Mouse (Mus musculus) midbrain, embryonic 13.5 days (tissue): Measurements from ENCODE around the gene Metap1. TPM values are rescaled to one million over a fixed set of nuclear protein-coding genes. Genes with fewer than 3 reads are reported as not detected.
"Not testable (repeated sequence)": the region's sequence is repeated elsewhere in the genome, so short reads cannot be mapped to it uniquely, and the experiment has no call there.

Source experiments
- ATAC-seq: fragments of 200-750 bp; cut with Nextera tagmentation; 2 replicates; pipeline ENCODE4 v1.8.0; 2017; ENCODE audit warnings: mild to moderate bottlenecking, moderate TSS enrichment, moderate library complexity
- H3K27ac ChIP-seq: fragments of 300-500 bp; sonication (generic); 2 replicates; pipeline ENCODE4 v1.5.1; 2015; ENCODE audit warnings: inconsistent platforms, mild to moderate bottlenecking, moderate library complexity
- H3K27me3 ChIP-seq: fragments of 300-500 bp; sonication (generic); 2 replicates; pipeline ENCODE4 v1.6.1; 2015; ENCODE audit warnings: mild to moderate bottlenecking, inconsistent platforms
- H3K36me3 ChIP-seq: fragments of 300-500 bp; sonication (generic); 2 replicates; pipeline ENCODE4 v1.6.1; 2015; ENCODE audit warnings: mild to moderate bottlenecking, inconsistent platforms
- H3K4me1 ChIP-seq: fragments of 300-500 bp; sonication (generic); replicated peaks from 2 replicates; pipeline ENCODE4 v1.6.1; 2015; ENCODE audit warnings: inconsistent platforms
- H3K4me2 ChIP-seq: fragments of 300-500 bp; sonication (generic); replicated peaks from 2 replicates; pipeline ENCODE4 v1.6.1; 2015; ENCODE audit warnings: moderate library complexity, mild to moderate bottlenecking, inconsistent platforms
- H3K4me3 ChIP-seq: fragments of 300-500 bp; sonication (generic); replicated peaks from 2 replicates; pipeline ENCODE4 v1.5.1; 2015; ENCODE audit warnings: mild to moderate bottlenecking, inconsistent platforms
- H3K9ac ChIP-seq: fragments of 300-500 bp; sonication (generic); replicated peaks from 2 replicates; pipeline ENCODE4 v1.6.1; 2015; ENCODE audit warnings: mild to moderate bottlenecking, inconsistent platforms
- H3K9me3 ChIP-seq: fragments of 300-500 bp; sonication (generic); 2 replicates; pipeline ENCODE4 v1.6.1; 2016; ENCODE audit warnings: mild to moderate bottlenecking, inconsistent platforms
- WGBS: fragments of 180-500 bp; shearing (Covaris S2); methylation state at CpG from one replicate; pipeline ENCODE4 v1.1.7; 2015; 5-methylcytosine and 5-hydroxymethylcytosine counted together
- polyA plus RNA-seq: library from polyadenylated mRNA; unstranded; fragments of >200 nt; fragmentation: Nextera tagmentation; extraction: Ambion mirVana; gene quantifications from 2 replicates; pipeline ENCODE4 v1.2.1, GENCODE M21; 2015

Metap1 gene
- polyA plus RNA-seq, 1 experiment from 2014 or later: 43.4 TPM

DNA sequence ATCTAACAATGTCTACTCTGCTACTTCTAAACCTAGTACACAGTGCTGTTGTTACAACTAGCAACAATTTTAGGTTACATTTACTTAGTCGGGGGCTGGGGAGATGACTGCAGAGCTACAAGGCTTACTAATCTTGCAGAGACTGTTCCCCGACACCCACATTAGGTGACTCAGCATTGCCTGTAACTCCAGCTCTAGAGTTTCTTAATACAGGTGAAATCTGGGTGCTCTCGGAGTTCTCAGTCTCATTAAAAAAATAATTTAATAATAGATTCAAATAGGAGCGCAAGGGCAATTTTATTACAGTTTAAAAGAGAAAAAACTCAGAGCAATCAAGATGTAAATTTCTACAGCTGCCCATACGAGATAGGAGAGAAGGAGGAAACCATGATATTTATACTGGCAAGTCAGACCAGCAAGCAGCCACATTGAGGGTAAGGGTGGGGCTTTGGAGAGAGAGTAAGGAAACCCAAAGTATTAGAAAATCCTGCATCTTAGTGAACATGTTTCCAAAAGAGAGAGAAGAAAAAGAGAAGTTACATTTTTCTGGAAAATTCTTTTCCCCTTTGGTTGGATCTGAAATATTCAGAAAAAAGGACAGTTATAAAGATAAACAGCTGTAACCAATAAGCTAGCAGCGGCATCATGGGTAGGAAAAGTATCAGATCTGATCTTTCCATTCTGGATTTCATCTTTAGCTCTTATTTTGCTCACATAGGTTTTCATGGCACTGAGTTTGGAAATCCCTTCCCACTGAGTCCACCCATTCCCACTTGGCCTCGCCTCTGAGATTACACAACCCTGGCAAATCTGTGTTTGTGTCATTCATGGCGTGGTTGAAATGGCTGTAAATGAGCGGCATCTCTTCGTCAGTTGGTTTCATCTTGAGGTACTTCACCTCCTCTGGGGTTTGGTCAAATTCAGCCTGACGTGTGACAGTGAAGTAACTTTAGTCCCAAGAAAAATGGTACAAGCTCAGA is 6.1 kb upstream of the Metap1 start:
- Histone ChIP-seq H3K27me3 (no peaks in the 10 kb centered on the region), H3K27ac (no peak overlapping the region), H3K4me3 (no peak overlapping the region), H3K4me2 (no peak overlapping the region), H3K9ac (no peak overlapping the region), H3K9me3 (no peaks in the 10 kb centered on the region), H3K36me3 (no peaks in the 10 kb centered on the region), H3K4me1 (peaks cover 12% of the 10 kb centered on the region)
- ATAC-seq: no peak
- WGBS: 87% methylated on average over 11 of the region's 11 CpGs

DNA sequence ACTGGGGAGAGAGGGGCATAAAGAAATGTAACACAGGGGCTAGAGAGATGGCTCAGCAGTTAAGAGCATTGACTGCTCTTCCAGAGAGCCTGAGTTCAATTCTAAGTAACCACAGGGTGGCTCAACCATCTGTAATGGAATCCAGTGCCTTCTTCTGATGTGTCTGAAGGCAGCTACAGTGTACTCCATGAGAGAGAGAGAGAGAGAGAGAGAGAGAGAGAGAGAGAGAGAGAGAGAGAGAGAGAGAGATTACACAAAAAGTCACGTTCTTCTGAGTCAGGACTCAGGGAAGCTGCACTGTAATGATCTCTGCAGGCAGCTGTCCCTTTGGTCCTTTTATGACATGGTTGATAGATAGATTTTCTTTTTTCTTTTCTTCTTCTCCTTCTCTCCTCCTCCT is 5.2 kb upstream of the Metap1 start:
- no peak for ATAC-seq

DNA sequence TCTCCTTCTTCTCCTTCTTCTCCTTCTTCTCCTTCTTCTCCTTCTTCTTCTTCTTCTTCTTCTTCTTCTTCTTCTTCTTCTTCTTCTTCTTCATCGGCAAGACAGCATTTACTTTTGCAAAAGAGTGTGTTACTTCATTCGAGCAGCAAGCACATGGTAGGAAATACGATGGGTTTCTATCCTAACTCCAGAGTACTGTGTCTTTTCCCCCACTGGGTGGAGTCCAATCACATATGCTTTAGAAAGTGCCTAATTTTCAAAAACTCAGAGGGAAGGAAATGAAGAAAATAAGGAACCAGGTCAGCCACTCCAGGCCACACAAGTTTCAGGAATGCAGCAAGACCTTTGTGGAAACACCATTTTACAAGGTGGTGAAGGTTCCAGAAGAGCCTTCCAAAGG is 4.4 kb upstream of the Metap1 start:
- no peaks in the 10 kb centered on the region for H3K36me3 ChIP-seq
- H3K9ac ChIP-seq: no peak overlapping the region
- no peak for ATAC-seq
- no peak overlapping the region for H3K4me3 ChIP-seq
- WGBS: 86% methylated on average over 3 of the region's 3 CpGs
- no peak overlapping the region for H3K27ac ChIP-seq
- H3K27me3 ChIP-seq: no peaks in the 10 kb centered on the region
- no peaks in the 10 kb centered on the region for H3K4me1 ChIP-seq
- H3K9me3 ChIP-seq: no peaks in the 10 kb centered on the region
- H3K4me2 ChIP-seq: no peak overlapping the region

More for the DNA sequence above, 5.2 kb upstream of the Metap1 start:
- Histone ChIP-seq H3K36me3 (no peaks in the 10 kb centered on the region), H3K4me1 (peaks cover 4% of the 10 kb centered on the region), H3K9ac (no peak overlapping the region), H3K27me3 (no peaks in the 10 kb centered on the region), H3K9me3 (no peaks in the 10 kb centered on the region), H3K27ac (no peak overlapping the region), H3K4me3 (no peak overlapping the region), H3K4me2 (no peak overlapping the region)
- 42% methylated on average over 1 of the region's 1 CpGs for WGBS

DNA sequence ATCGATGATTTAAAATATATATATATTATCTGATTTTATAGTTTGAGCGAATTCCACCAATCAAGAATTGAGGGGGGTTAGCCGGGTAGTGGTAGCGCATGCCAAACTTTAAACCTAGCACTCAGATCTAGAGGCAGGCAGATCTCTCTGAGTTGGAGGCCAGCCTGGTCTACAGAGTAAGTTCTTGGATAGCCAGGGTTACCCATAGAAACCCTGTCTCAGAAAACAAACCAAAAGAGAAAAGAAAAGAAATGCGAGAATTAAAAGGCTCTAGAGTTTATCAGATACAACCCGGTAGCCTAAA is 671 bp upstream of the Metap1 start:
- peaks cover 8% of the 10 kb centered on the region for H3K36me3 ChIP-seq
- H3K9ac ChIP-seq: peak overlapping the region; percentile 53
- H3K4me2 ChIP-seq: peak overlapping the region; percentile 61
- no peak overlapping the region for H3K27ac ChIP-seq
- WGBS: 32% methylated on average over 6 of the region's 6 CpGs
- H3K4me3 ChIP-seq: peak overlapping the region; percentile 88
- H3K27me3 ChIP-seq: no peaks in the 10 kb centered on the region
- H3K4me1 ChIP-seq: peaks cover 15% of the 10 kb centered on the region
- ATAC-seq: 0 out of 2 replicates have a peak, but pooled peaks have one; percentile 8
- no peaks in the 10 kb centered on the region for H3K9me3 ChIP-seq

DNA sequence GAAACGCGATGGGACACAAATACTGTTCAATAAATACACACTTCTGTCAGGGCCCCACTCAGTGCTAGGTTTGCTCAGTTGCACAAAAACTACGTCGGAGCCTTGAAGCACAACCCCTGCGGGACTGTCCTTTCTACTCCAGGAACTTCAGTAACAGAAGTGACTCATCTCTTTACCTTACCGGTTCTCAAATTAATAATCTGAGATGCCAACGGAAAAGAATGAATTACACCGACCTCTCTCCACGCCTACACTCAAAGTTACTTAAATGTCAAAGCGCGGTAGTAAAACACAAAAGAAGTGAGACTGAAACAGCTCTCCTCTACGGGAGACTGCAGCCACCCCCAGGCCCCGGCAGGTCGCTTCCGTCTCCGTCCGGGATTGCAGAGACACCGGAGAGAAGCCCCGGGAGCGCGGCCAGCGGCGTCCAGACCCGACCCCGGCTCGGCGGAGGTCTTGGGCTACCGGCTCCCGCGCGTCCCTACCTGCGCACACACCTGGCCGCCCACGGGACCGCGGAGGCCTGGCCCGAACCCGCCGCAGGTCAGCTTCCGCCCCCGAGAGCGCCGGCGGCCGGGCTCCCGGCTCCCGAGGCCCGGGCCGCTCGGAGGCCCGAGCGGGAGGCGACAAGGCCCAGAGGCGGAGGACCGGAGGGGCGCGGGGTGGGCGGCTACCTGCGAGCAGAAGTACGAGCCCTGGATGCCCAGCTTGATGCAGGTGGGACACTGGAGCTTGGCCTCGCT is 560 bp downstream of the Metap1 start:
- H3K4me1 ChIP-seq: peaks cover 15% of the 10 kb centered on the region
- WGBS: under 1% methylated on average over 58 of the region's 61 CpGs
- H3K36me3 ChIP-seq: peaks cover 14% of the 10 kb centered on the region
- ATAC-seq: no peak; the same call in 1 of the 2 replicates
- peak overlapping the region; percentile 88 for H3K4me3 ChIP-seq
- H3K27me3 ChIP-seq: no peaks in the 10 kb centered on the region
- peak overlapping the region; percentile 88 for H3K9ac ChIP-seq
- peak overlapping the region; percentile 83 for H3K27ac ChIP-seq
- H3K9me3 ChIP-seq: no peaks in the 10 kb centered on the region
- peak overlapping the region; percentile 61 for H3K4me2 ChIP-seq

DNA sequence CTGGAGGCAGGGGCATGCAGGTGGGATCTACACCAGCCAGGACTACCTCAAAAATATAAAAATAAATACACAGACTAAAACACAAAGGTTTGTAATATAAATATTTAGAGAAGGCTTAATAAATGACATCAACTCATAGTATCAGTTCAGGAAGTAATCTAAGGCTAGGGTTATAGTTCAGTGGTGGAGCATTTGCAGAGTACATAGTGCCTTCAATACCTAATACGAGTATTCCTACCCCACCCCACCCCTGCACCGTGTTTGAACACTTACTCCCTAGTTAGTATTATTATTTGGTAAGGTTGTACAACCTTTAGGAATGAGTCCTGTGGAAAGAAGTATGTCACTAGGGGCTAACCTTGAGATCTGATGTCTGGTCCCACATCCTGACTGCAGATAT is 6.1 kb downstream of the Metap1 start:
- H3K27ac ChIP-seq: no peak overlapping the region
- H3K4me2 ChIP-seq: no peak overlapping the region
- no peak for ATAC-seq
- H3K36me3 ChIP-seq: peaks cover 42% of the 10 kb centered on the region
- no peak overlapping the region for H3K4me3 ChIP-seq
- 98% methylated on average over 2 of the region's 2 CpGs for WGBS
- H3K9me3 ChIP-seq: no peaks in the 10 kb centered on the region
- H3K9ac ChIP-seq: no peak overlapping the region
- no peaks in the 10 kb centered on the region for H3K27me3 ChIP-seq
- H3K4me1 ChIP-seq: peaks cover 17% of the 10 kb centered on the region

DNA sequence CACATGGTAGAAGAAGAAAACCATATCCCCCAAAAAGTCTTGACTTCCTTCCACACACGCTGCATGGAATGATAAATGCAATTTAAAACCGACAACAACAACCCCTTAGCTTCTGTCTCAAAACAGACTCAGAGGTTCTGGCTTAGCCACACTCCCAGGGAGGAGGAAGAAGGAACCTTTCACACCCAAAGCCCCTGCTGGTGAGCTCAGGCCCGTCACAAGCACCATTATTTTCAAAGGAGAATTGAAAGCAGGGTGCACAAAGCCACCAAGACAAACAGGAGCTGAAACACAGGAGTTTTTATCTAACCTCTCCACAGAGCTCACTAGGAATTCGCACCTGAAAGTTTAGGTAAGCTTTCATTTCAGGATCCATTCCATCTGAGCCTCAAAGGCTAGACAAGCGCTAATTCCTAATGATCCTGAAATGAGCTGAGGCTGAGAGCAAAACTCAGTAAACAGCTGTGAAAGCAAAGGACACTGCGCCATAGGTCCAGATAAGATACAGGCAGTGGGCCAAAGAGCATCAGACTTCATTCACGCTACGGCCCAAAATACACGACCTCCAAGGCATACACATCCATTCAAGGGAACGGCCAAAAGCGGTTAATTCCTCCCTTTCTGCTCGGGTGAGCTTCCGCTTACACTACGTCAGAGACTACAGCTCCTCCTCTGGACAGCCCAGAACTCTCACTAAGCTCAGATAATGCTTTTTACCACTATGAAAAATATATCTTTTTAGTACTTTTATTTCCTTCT is 7.6 kb downstream of the Metap1 start:
- no peak for ATAC-seq
- Histone ChIP-seq H3K27ac (no peak overlapping the region), H3K27me3 (no peaks in the 10 kb centered on the region), H3K4me2 (no peak overlapping the region), H3K36me3 (peaks cover 45% of the 10 kb centered on the region), H3K9me3 (no peaks in the 10 kb centered on the region), H3K9ac (no peak overlapping the region), H3K4me3 (no peak overlapping the region), H3K4me1 (peaks cover 6% of the 10 kb centered on the region)
- 65% methylated on average over 14 of the region's 14 CpGs for WGBS

DNA sequence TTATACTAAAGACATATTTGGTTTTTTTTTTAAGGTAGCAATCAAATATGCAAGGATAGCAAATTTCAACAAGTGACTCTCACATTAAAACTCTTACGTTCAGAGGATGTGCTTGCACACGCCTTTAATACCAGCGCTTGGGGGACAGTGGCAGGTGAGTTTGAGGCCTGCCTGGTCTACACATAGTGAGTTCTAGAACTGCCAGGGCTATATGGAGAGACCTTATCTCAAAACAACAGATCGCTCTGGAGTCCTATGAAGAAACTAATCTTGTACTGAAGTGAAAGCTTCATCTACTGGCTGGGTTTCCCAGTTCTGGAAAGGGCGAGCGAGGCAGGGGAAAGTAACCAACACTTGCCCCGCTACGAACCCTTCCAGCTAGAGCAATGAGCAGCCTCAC is 9.8 kb downstream of the Metap1 start:
- no peak overlapping the region for H3K27ac ChIP-seq
- no peaks in the 10 kb centered on the region for H3K9me3 ChIP-seq
- peaks cover 6% of the 10 kb centered on the region for H3K4me1 ChIP-seq
- H3K9ac ChIP-seq: no peak overlapping the region
- H3K27me3 ChIP-seq: no peaks in the 10 kb centered on the region
- no peak overlapping the region for H3K4me2 ChIP-seq
- no peak overlapping the region for H3K4me3 ChIP-seq
- WGBS: 98% methylated on average over 8 of the region's 8 CpGs
- no peak for ATAC-seq
- H3K36me3 ChIP-seq: peaks cover 32% of the 10 kb centered on the region

DNA sequence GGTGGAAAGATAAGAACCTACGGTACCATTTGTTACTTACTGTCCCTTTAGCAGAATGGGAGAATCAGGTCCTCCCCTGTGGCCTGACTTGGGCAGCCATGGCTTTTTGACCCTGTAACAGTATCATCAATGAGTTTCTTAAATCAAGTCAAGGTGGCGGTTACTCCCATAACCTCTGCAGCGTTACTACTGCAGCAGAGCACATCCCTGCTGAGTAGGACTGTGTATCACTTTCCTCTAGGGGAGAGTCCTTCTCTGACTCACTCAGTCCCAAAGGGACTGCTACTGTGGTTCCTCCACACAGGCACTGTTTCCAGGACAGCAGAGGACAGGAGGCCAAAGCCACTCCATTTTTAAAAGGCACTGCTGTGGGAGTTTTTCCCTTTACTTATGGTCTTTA is 18.2 kb downstream of the Metap1 start:
- Histone ChIP-seq H3K36me3 (peaks cover 55% of the 10 kb centered on the region), H3K4me2 (no peak overlapping the region), H3K27me3 (no peaks in the 10 kb centered on the region), H3K4me1 (no peaks in the 10 kb centered on the region), H3K9ac (no peak overlapping the region), H3K4me3 (no peak overlapping the region), H3K27ac (no peak overlapping the region), H3K9me3 (no peaks in the 10 kb centered on the region)
- whole genome bisulfite sequencing: 85% methylated on average over 3 of the region's 3 CpGs
- no peak for ATAC-seq

DNA sequence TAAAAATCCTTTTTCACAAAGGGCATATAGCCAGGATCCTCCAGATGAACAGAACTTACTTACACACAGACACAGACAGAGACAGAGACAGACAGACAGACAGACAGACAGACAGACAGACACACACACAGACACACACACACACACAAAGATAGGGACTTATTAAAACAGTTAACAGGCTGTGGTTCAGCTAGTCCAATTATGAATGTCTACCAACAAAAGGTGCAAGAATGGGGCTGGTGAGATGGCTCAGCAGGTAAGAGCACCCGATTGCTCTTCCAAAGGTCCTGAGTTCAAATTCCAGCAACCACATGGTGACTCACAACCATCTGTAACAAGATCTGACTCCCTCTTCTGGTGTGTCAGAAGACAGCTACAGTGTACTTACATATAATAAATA is 22.7 kb downstream of the Metap1 start:
- not testable (repeated sequence) for H3K9me3 ChIP-seq, H3K27ac ChIP-seq, ATAC-seq, H3K9ac ChIP-seq, H3K4me3 ChIP-seq, H3K27me3 ChIP-seq, H3K4me1 ChIP-seq, H3K4me2 ChIP-seq
- H3K36me3 ChIP-seq: peaks cover 67% of the 10 kb centered on the region
- 100% methylated on average over 1 of the region's 1 CpGs for WGBS

DNA sequence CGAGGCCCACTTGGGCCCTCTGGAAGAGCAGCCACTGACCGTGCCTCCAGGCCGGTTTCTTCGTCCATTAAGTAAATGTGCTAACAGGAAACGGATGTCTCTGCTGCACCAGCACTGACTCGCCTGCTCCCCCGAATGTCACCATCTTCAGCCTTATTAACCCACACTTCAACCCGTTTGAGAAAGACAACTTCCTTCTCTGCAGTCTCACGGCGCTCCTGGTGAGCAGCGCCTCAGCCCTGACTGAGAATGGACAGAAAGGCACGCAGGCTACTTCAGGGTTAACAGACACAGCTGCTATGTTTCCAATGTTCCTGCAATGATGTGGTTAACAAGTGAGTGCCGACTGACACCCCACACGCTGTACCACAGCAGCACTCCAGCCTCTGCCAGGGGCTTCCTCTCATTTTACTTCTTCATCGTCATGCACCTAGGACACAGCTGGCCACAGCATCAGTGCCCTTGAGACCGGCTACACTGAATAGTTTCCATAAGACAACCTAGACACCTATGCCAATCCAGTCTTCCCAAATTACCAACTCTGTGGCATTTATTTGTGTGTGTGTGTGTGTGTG is 24.7 kb downstream of the Metap1 start:
- H3K4me1 ChIP-seq: no peaks in the 10 kb centered on the region
- no peak overlapping the region for H3K9ac ChIP-seq
- no peak overlapping the region for H3K27ac ChIP-seq
- no peaks in the 10 kb centered on the region for H3K9me3 ChIP-seq
- no peak overlapping the region for H3K4me3 ChIP-seq
- H3K27me3 ChIP-seq: no peaks in the 10 kb centered on the region
- WGBS: 87% methylated on average over 16 of the region's 16 CpGs
- ATAC-seq: no peak
- no peak overlapping the region for H3K4me2 ChIP-seq
- H3K36me3 ChIP-seq: peaks cover 72% of the 10 kb centered on the region
